Mouse (Mus musculus): ENCODE results near the gene Man1b1. TPM values are rescaled to one million over a fixed set of nuclear protein-coding genes. Genes with fewer than 3 reads are reported as not detected.

Gene Man1b1
- polyA plus RNA-seq, 1 experiment from 2014 or later: 29.9 TPM

GRCm38 (mm10) chr2:25288734-25289345 is 43.3 kb upstream of the Man1b1 start:
- Histone ChIP-seq H3K27ac (replicated peaks) (peak overlapping the region; percentile 94), H3K27me3 (ENCODE audit: control insufficient read depth, insufficient read depth, low read length) (peaks cover 8% of the 10 kb centered on the region; the same call in 1 of the 2 replicates)

GRCm38 (mm10) chr2:25289651-25290050 is 42.5 kb upstream of the Man1b1 start, which contains the start of gene Lrrc26:
Gene Lrrc26 (plus strand): TSS chr2:25289915.
- Histone ChIP-seq H3K9me3 (ENCODE audit: control insufficient read depth, low read length) (no peaks in the 10 kb centered on the region), H3K36me3 (ENCODE audit: control insufficient read depth, insufficient read depth, low read length) (peaks cover 5% of the 10 kb centered on the region), H3K4me1 (replicated peaks; ENCODE audit: control insufficient read depth, insufficient read depth) (peaks cover 8% of the 10 kb centered on the region; the same call in 1 of the 2 replicates), H3K27ac (replicated peaks) (peak within 1 kb of the TSS; percentile 94), H3K4me2 (replicated peaks; ENCODE audit: low read depth) (peak within 1 kb of the TSS; percentile 70), H3K9ac (ENCODE audit: low read length) (peak within 1 kb of the TSS; percentile 23), H3K27me3 (ENCODE audit: control insufficient read depth, insufficient read depth, low read length) (peaks cover 8% of the 10 kb centered on the region; the same call in 1 of the 2 replicates), H3K4me3 (ENCODE audit: low read depth, low read length) (peak within 1 kb of the TSS; percentile 38)
- peak; percentile 18 for ATAC-seq (ENCODE audit: low FRiP score, low TSS enrichment)
- DNase-seq (ENCODE audit: low spot score): peak; percentile 87
- no peak for TF ChIP-seq EP300 (optimal IDR thresholded peaks at IDR 0.05)
- no peak for TF ChIP-seq CTCF (IDR thresholded peaks at IDR 0.05; ENCODE audit: low read depth)
- 7% methylated on average over 11 of the region's 11 CpGs for whole genome bisulfite sequencing

More at GRCm38 (mm10) chr2:25288734-25289345, 43.3 kb upstream of the Man1b1 start:
- no peak overlapping the region for H3K4me3 ChIP-seq (ENCODE audit: low read depth, low read length)
- H3K36me3 ChIP-seq (ENCODE audit: control insufficient read depth, insufficient read depth, low read length): peaks cover 9% of the 10 kb centered on the region
- ATAC-seq (ENCODE audit: low FRiP score, low TSS enrichment) (no peak), DNase-seq (ENCODE audit: low spot score) (peak; percentile 52)
- no peak overlapping the region for H3K4me2 ChIP-seq (replicated peaks; ENCODE audit: low read depth)
- TF ChIP-seq CTCF (IDR thresholded peaks at IDR 0.05; ENCODE audit: low read depth) (no peak), EP300 (optimal IDR thresholded peaks at IDR 0.05) (no peak)
- H3K9me3 ChIP-seq (ENCODE audit: control insufficient read depth, low read length): no peaks in the 10 kb centered on the region
- peaks cover 8% of the 10 kb centered on the region; the same call in 1 of the 2 replicates for H3K4me1 ChIP-seq (replicated peaks; ENCODE audit: control insufficient read depth, insufficient read depth)
- WGBS: 68% methylated on average over 7 of the region's 7 CpGs
- no peak overlapping the region for H3K9ac ChIP-seq (ENCODE audit: low read length)

- peak overlapping the region; percentile 81 for H3K27ac ChIP-seq (replicated peaks)
- 1% methylated on average over 54 of the region's 54 CpGs for WGBS
- peak overlapping the region; percentile 23 for H3K9ac ChIP-seq (ENCODE audit: low read length)
- no peaks in the 10 kb centered on the region for H3K9me3 ChIP-seq (ENCODE audit: control insufficient read depth, low read length)
- TF ChIP-seq EP300 (optimal IDR thresholded peaks at IDR 0.05) (no peak), CTCF (IDR thresholded peaks at IDR 0.05; ENCODE audit: low read depth) (no peak)
- peaks cover 8% of the 10 kb centered on the region; the same call in 1 of the 2 replicates for H3K27me3 ChIP-seq (ENCODE audit: control insufficient read depth, insufficient read depth, low read length)
- DNase-seq (ENCODE audit: low spot score) (peak; percentile 45), ATAC-seq (ENCODE audit: low FRiP score, low TSS enrichment) (no peak)
- no peaks in the 10 kb centered on the region for H3K36me3 ChIP-seq (ENCODE audit: control insufficient read depth, insufficient read depth, low read length)
- H3K4me1 ChIP-seq (replicated peaks; ENCODE audit: control insufficient read depth, insufficient read depth): peaks cover 8% of the 10 kb centered on the region; the same call in 1 of the 2 replicates
- H3K4me3 ChIP-seq (ENCODE audit: low read depth, low read length): peak overlapping the region; percentile 38
- H3K4me2 ChIP-seq (replicated peaks; ENCODE audit: low read depth): peak overlapping the region; percentile 70
Measured at GRCm38 (mm10) chr2:25290101-25290815, 41.9 kb upstream of the Man1b1 start.

- H3K27me3 ChIP-seq (ENCODE audit: control insufficient read depth, insufficient read depth, low read length): peaks cover 8% of the 10 kb centered on the region; the same call in 1 of the 2 replicates
- ATAC-seq (ENCODE audit: low FRiP score, low TSS enrichment): no peak
- H3K4me1 ChIP-seq (replicated peaks; ENCODE audit: control insufficient read depth, insufficient read depth): peaks cover 8% of the 10 kb centered on the region; the same call in 1 of the 2 replicates
- no peaks in the 10 kb centered on the region for H3K9me3 ChIP-seq (ENCODE audit: control insufficient read depth, low read length)
- no peaks in the 10 kb centered on the region for H3K36me3 ChIP-seq (ENCODE audit: control insufficient read depth, insufficient read depth, low read length)
- TF ChIP-seq EP300 (optimal IDR thresholded peaks at IDR 0.05) (no peak), CTCF (IDR thresholded peaks at IDR 0.05; ENCODE audit: low read depth) (no peak)
- WGBS: 3% methylated on average over 18 of the region's 18 CpGs
- H3K27ac ChIP-seq (replicated peaks): peak overlapping the region; percentile 13; the same call in 1 of the 2 replicates
- DNase-seq (ENCODE audit: low spot score): peak; percentile 35
- H3K9ac ChIP-seq (ENCODE audit: low read length): peak overlapping the region; percentile 23; the same call in 1 of the 2 replicates
- peak overlapping the region; percentile 38 for H3K4me3 ChIP-seq (ENCODE audit: low read depth, low read length)
- peak overlapping the region; percentile 70 for H3K4me2 ChIP-seq (replicated peaks; ENCODE audit: low read depth)
Measured at GRCm38 (mm10) chr2:25290816-25291130, 41.4 kb upstream of the Man1b1 start.

- 8% methylated on average over 31 of the region's 32 CpGs for WGBS
- ATAC-seq (ENCODE audit: low FRiP score, low TSS enrichment) (no peak), DNase-seq (ENCODE audit: low spot score) (peak; percentile 48)
- Histone ChIP-seq H3K36me3 (ENCODE audit: control insufficient read depth, insufficient read depth, low read length) (no peaks in the 10 kb centered on the region), H3K27ac (replicated peaks) (peak overlapping the region; percentile 30; the same call in 1 of the 2 replicates), H3K4me2 (replicated peaks; ENCODE audit: low read depth) (peak overlapping the region; percentile 70), H3K27me3 (ENCODE audit: control insufficient read depth, insufficient read depth, low read length) (peaks cover 8% of the 10 kb centered on the region; the same call in 1 of the 2 replicates), H3K9ac (ENCODE audit: low read length) (peak overlapping the region; percentile 23), H3K4me1 (replicated peaks; ENCODE audit: control insufficient read depth, insufficient read depth) (peaks cover 8% of the 10 kb centered on the region; the same call in 1 of the 2 replicates), H3K4me3 (ENCODE audit: low read depth, low read length) (peak overlapping the region; percentile 38), H3K9me3 (ENCODE audit: control insufficient read depth, low read length) (no peaks in the 10 kb centered on the region)
- TF ChIP-seq CTCF (IDR thresholded peaks at IDR 0.05; ENCODE audit: low read depth): peak; percentile 27; the same call in 1 of the 2 replicates
- TF ChIP-seq EP300 (optimal IDR thresholded peaks at IDR 0.05): no peak
Measured at GRCm38 (mm10) chr2:25291184-25292053, 40.7 kb upstream of the Man1b1 start.
